Mouse (Mus musculus) common myeloid progenitor, adult 5-6 weeks (primary cell): ENCODE measurements at regions not wholly inside any gene's neighbourhood (a gene's known extent, or its start where the extent isn't known, plus 50 kb on each side); places are given as distances from the start of the nearest gene placed in this dataset.

Experiments used
- ATAC-seq: replicated peaks from 2 replicates; pipeline ENCODE4 v1.8.0; 2016; ENCODE audit warnings: low read depth, mild to moderate bottlenecking, moderate TSS enrichment, inconsistent platforms; ENCODE audit not compliant: poor library complexity, severe bottlenecking

- no peak for ATAC-seq
Observed at GRCm38 (mm10) chr14:25306166-25306565, 152.8 kb upstream of the Zmiz1 start.

- no peak for ATAC-seq
Observed at GRCm38 (mm10) chr14:25306961-25307654, 151.9 kb upstream of the Zmiz1 start.

GRCm38 (mm10) chr14:25308051-25308450 is 150.9 kb upstream of the Zmiz1 start:
- no peak for ATAC-seq

- ATAC-seq = no peak
Observed at GRCm38 (mm10) chr14:25310671-25311151, 148.3 kb upstream of the Zmiz1 start.

- ATAC-seq = peak; percentile 55
Observed at GRCm38 (mm10) chr14:25311475-25311874, 147.5 kb upstream of the Zmiz1 start.

GRCm38 (mm10) chr14:25312135-25312534 is 146.8 kb upstream of the Zmiz1 start:
- ATAC-seq = no peak

GRCm38 (mm10) chr14:25312814-25313426 is 146.1 kb upstream of the Zmiz1 start:
- peak; percentile 53 for ATAC-seq

GRCm38 (mm10) chr14:25313693-25314240 is 145.2 kb upstream of the Zmiz1 start:
- ATAC-seq = 0 out of 2 replicates have a peak, but pooled peaks have one; percentile 9

- no peak for ATAC-seq
Observed at GRCm38 (mm10) chr14:25316491-25316890, 142.5 kb upstream of the Zmiz1 start.

GRCm38 (mm10) chr14:25317680-25318471 is 141.1 kb upstream of the Zmiz1 start:
- peak; percentile 14; the same call in 1 of the 2 replicates for ATAC-seq

GRCm38 (mm10) chr14:25318909-25319308 is 140.1 kb upstream of the Zmiz1 start:
- no peak for ATAC-seq

GRCm38 (mm10) chr14:25320141-25320540 is 138.8 kb upstream of the Zmiz1 start:
- ATAC-seq = no peak

- ATAC-seq = 0 out of 2 replicates have a peak, but pooled peaks have one; percentile 13
Observed at GRCm38 (mm10) chr14:25323542-25324484, 135.2 kb upstream of the Zmiz1 start.

GRCm38 (mm10) chr14:25325887-25326286 is 133.1 kb upstream of the Zmiz1 start:
- peak; percentile 66 for ATAC-seq

- ATAC-seq = no peak
Observed at GRCm38 (mm10) chr14:25328230-25328629, 130.8 kb upstream of the Zmiz1 start.

GRCm38 (mm10) chr14:25334186-25334585 is 124.8 kb upstream of the Zmiz1 start:
- ATAC-seq = no peak

GRCm38 (mm10) chr14:25336875-25337274 is 122.1 kb upstream of the Zmiz1 start:
- no peak for ATAC-seq

GRCm38 (mm10) chr14:25338404-25339051 is 120.5 kb upstream of the Zmiz1 start:
- ATAC-seq = no peak

- ATAC-seq = no peak
Observed at GRCm38 (mm10) chr14:25340845-25341244, 118.1 kb upstream of the Zmiz1 start.
